Mouse (Mus musculus) neural tube, embryonic 11.5 days (tissue): ENCODE measurements around the gene 1700061G19Rik. TPM values are rescaled to one million over a fixed set of nuclear protein-coding genes. Genes with fewer than 3 reads are reported as not detected.

Source experiments
- ATAC-seq: fragments of 200-750 bp; cut with Nextera tagmentation; 2 replicates; pipeline ENCODE4 v1.8.0; 2017; ENCODE audit warnings: moderate number of reproducible peaks, mild to moderate bottlenecking, moderate TSS enrichment, moderate library complexity; ENCODE audit not compliant: insufficient read depth, low FRiP score, low TSS enrichment
- DNase-seq: peaks from one replicate; pipeline ENCODE4 v3.0.0-alpha.2; 2015; ENCODE audit warnings: low spot score
- H3K27ac ChIP-seq: fragments of 300-500 bp; sonication (generic); 2 replicates; pipeline ENCODE4 v1.5.1; 2014; ENCODE audit warnings: low read depth, mild to moderate bottlenecking, low read length
- H3K27me3 ChIP-seq: fragments of 300-500 bp; sonication (generic); 2 replicates; pipeline ENCODE4 v1.6.1; 2014; ENCODE audit warnings: mild to moderate bottlenecking, low read length, mixed read lengths; ENCODE audit not compliant: control insufficient read depth, insufficient read depth
- H3K36me3 ChIP-seq: fragments of 300-500 bp; sonication (generic); 2 replicates; pipeline ENCODE4 v1.6.1; 2014; ENCODE audit warnings: mild to moderate bottlenecking, low read length, moderate library complexity, mixed read lengths; ENCODE audit not compliant: control insufficient read depth, insufficient read depth
- H3K4me1 ChIP-seq: fragments of 300-500 bp; sonication (generic); 2 replicates; pipeline ENCODE4 v1.6.1; 2014; ENCODE audit warnings: low read length, mixed read lengths; ENCODE audit not compliant: control insufficient read depth, insufficient read depth
- H3K4me2 ChIP-seq: fragments of 300-500 bp; sonication (generic); 2 replicates; pipeline ENCODE4 v1.6.1; 2014; ENCODE audit warnings: low read depth, mild to moderate bottlenecking, moderate library complexity
- H3K4me3 ChIP-seq: fragments of 300-500 bp; sonication (generic); 2 replicates; pipeline ENCODE4 v1.5.1; 2014; ENCODE audit warnings: low read depth, low read length
- H3K9ac ChIP-seq: fragments of 300-500 bp; sonication (generic); 2 replicates; pipeline ENCODE4 v1.6.1; 2014; ENCODE audit warnings: mild to moderate bottlenecking, low read length
- H3K9me3 ChIP-seq: fragments of 300-500 bp; sonication (generic); 2 replicates; pipeline ENCODE4 v1.6.1; 2016; ENCODE audit warnings: low read length; ENCODE audit not compliant: control insufficient read depth
- WGBS: fragments of 180-500 bp; shearing (Covaris S2); extraction: QIAGEN DNeasy Blood & Tissue Kit; methylation state at CpG from one replicate; pipeline ENCODE4 v1.1.7; 2014; 5-methylcytosine and 5-hydroxymethylcytosine counted together
- polyA plus RNA-seq: library from polyadenylated mRNA; unstranded; fragments of >200 nt; fragmentation: Nextera tagmentation; extraction: Ambion mirVana; gene quantifications from 2 replicates; pipeline ENCODE4 v1.2.1, GENCODE M21; 2014

The 1700061G19Rik gene
- polyA plus RNA-seq, 1 experiment from 2014 or later, result 0.25 TPM

DNA sequence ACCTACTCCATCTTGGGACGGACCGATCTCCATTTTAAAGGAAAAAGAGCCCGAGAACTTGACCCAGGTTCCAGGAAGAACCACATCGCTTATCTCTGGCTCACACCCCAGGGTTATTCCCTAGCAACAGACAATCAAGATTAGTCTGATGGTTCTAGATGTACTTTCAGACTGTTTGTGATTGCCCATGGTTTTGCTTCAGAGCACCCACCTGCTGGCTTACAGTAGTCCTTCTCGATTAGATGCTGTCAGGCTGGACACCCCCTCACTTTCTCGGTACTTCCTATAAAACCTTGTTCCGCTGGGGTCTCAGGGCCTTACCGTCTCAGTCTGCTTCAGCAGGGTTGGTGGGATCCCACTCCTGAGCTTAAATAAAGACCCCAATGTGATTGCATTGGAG is 38.9 kb upstream of the 1700061G19Rik start:
- Histone ChIP-seq H3K4me3 (no peak overlapping the region), H3K9ac (no peak overlapping the region), H3K4me1 (no peaks in the 10 kb centered on the region; the same call in 1 of the 2 replicates), H3K27ac (no peak overlapping the region), H3K27me3 (no peaks in the 10 kb centered on the region), H3K36me3 (no peaks in the 10 kb centered on the region), H3K9me3 (no peaks in the 10 kb centered on the region), H3K4me2 (no peak overlapping the region)
- ATAC-seq (no peak), DNase-seq (no peak)
- 90% methylated on average over 8 of the region's 8 CpGs for WGBS

DNA sequence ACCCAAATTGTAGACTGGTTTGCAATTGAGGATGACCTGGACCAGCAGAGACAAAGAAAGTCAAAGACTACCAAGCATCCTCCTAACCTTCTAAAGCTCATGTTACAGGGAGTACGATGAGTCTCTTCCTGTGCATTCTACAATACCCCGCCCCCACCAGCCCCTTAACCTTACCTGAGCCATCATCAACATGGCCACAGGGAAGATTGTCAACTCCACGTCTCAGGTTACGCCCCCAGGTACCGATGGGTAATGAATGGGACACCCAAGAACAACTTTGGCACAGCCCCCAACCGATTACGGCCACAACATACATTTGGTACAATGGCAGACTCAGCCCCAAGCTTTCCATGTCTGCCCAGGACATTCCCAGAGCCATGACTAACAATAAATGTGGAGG is 34.8 kb upstream of the 1700061G19Rik start:
- Histone ChIP-seq H3K4me3 (no peak overlapping the region), H3K27ac (no peak overlapping the region), H3K9me3 (no peaks in the 10 kb centered on the region), H3K4me2 (no peak overlapping the region), H3K27me3 (no peaks in the 10 kb centered on the region), H3K36me3 (no peaks in the 10 kb centered on the region), H3K9ac (no peak overlapping the region), H3K4me1 (no peaks in the 10 kb centered on the region)
- ATAC-seq, result no peak
- WGBS, result 85% methylated on average over 7 of the region's 7 CpGs
- DNase-seq, result no peak

GRCm38 (mm10) chr17:56842173-56842572 is 33.1 kb upstream of the 1700061G19Rik start:
- WGBS, result 81% methylated on average over 5 of the region's 5 CpGs
- Histone ChIP-seq H3K4me1 (no peaks in the 10 kb centered on the region), H3K4me2 (no peak overlapping the region), H3K9ac (no peak overlapping the region), H3K36me3 (no peaks in the 10 kb centered on the region), H3K27me3 (no peaks in the 10 kb centered on the region), H3K9me3 (no peaks in the 10 kb centered on the region), H3K4me3 (no peak overlapping the region), H3K27ac (no peak overlapping the region)
- no peak for DNase-seq
- ATAC-seq, result no peak

- no peak overlapping the region for H3K9ac ChIP-seq
- H3K27ac ChIP-seq, result no peak overlapping the region
- no peak overlapping the region for H3K4me2 ChIP-seq
- H3K4me1 ChIP-seq, result no peaks in the 10 kb centered on the region
- no peaks in the 10 kb centered on the region for H3K36me3 ChIP-seq
- H3K9me3 ChIP-seq, result no peaks in the 10 kb centered on the region
- WGBS, result 90% methylated on average over 5 of the region's 5 CpGs
- H3K4me3 ChIP-seq, result no peak overlapping the region
- no peaks in the 10 kb centered on the region for H3K27me3 ChIP-seq
- ATAC-seq (no peak), DNase-seq (no peak)
These were observed 31.6 kb upstream of the 1700061G19Rik start for GRCm38 (mm10) chr17:56843678-56844077.

GRCm38 (mm10) chr17:56848785-56849184 is 26.5 kb upstream of the 1700061G19Rik start:
- Histone ChIP-seq H3K36me3 (no peaks in the 10 kb centered on the region), H3K4me1 (no peaks in the 10 kb centered on the region), H3K27me3 (no peaks in the 10 kb centered on the region), H3K4me3 (no peak overlapping the region), H3K9me3 (no peaks in the 10 kb centered on the region), H3K27ac (no peak overlapping the region), H3K4me2 (no peak overlapping the region), H3K9ac (no peak overlapping the region)
- WGBS, result 86% methylated on average over 5 of the region's 5 CpGs
- DNase-seq (no peak), ATAC-seq (no peak)

DNA sequence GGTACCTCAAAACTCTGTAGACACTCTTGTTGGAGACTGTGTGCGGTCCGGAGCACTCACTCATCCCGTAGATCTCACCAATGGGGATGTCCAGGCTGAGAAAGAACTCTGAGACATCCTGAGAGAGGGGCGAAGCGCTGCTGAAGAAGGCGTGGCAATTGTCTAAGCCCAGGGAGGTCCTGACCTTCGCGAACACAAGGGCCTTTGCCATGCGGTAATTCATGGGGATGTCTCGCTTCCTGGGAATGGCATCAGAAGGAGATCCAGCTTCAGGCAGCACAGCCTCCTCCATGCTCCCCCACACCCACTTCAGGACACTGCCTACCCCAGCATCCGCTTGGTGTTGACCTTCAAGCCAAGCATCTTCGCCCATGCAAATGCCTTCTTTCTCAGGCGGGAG is 25.6 kb upstream of the 1700061G19Rik start:
- no peak for ATAC-seq
- H3K4me1 ChIP-seq, result no peaks in the 10 kb centered on the region
- 83% methylated on average over 13 of the region's 13 CpGs for WGBS

DNA sequence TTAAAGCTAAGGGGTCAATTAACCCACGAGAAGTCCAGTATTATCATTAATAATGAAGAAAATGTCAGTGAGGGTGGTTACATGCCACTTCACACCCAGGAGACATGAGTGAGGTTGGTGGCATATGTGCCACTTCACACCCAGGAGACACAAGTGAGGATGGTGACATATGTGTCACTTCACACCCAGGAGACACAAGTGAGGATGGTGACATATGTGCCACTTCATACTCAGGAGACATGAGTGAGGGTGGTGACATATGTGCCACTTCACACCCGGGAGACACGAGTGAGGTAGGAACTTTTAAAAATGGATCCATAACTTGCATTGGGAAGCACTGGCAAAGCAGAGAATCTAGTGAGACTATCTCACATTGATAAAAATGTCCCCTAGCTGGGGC is 24.1 kb upstream of the 1700061G19Rik start:
- no peak for ATAC-seq
- DNase-seq, result no peak

More for the DNA sequence above, 25.6 kb upstream of the 1700061G19Rik start:
- Histone ChIP-seq H3K36me3 (no peaks in the 10 kb centered on the region), H3K4me2 (no peak overlapping the region), H3K9ac (no peak overlapping the region), H3K27me3 (no peaks in the 10 kb centered on the region), H3K9me3 (no peaks in the 10 kb centered on the region), H3K27ac (no peak overlapping the region), H3K4me3 (no peak overlapping the region)
- DNase-seq, result no peak

DNA sequence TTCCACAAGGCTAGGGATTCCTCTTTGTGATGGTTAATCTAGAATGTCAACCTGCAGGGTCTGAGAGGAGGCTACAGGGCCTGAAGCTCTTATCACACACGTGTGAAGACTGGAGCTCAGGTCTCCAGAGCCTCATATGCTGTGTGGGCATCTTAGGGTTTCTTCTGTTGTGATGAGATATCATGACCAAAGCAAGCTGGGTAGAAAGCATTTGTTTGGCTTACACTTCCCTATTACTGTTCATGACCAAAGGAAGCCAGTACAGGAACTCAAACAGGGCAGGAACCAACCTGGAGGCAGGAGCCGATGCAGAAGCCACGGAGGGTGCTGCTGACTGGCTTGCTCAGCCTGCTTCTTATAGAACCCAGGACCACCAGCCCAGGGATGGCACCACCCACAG is 19.9 kb upstream of the 1700061G19Rik start:
- ATAC-seq (no peak), DNase-seq (no peak)
- H3K36me3 ChIP-seq, result no peaks in the 10 kb centered on the region
- H3K9ac ChIP-seq, result no peak overlapping the region
- 80% methylated on average over 3 of the region's 3 CpGs for WGBS
- H3K27ac ChIP-seq, result no peak overlapping the region
- H3K4me2 ChIP-seq, result no peak overlapping the region
- H3K9me3 ChIP-seq, result no peaks in the 10 kb centered on the region
- no peak overlapping the region for H3K4me3 ChIP-seq
- H3K27me3 ChIP-seq, result no peaks in the 10 kb centered on the region
- no peaks in the 10 kb centered on the region for H3K4me1 ChIP-seq

More for the DNA sequence above, 24.1 kb upstream of the 1700061G19Rik start:
- no peak overlapping the region for H3K27ac ChIP-seq
- no peak overlapping the region for H3K9ac ChIP-seq
- no peaks in the 10 kb centered on the region for H3K27me3 ChIP-seq
- H3K4me1 ChIP-seq, result no peaks in the 10 kb centered on the region
- 72% methylated on average over 3 of the region's 3 CpGs for WGBS
- H3K4me3 ChIP-seq, result no peak overlapping the region
- H3K4me2 ChIP-seq, result no peak overlapping the region
- H3K36me3 ChIP-seq, result no peaks in the 10 kb centered on the region
- H3K9me3 ChIP-seq, result no peaks in the 10 kb centered on the region

- ATAC-seq (no peak), DNase-seq (peak; percentile 66)
These were observed 17.1 kb upstream of the 1700061G19Rik start for GRCm38 (mm10) chr17:56858216-56858615.

More at GRCm38 (mm10) chr17:56858216-56858615, 17.1 kb upstream of the 1700061G19Rik start:
- no peaks in the 10 kb centered on the region for H3K4me1 ChIP-seq
- 54% methylated on average over 4 of the region's 4 CpGs for WGBS
- no peak overlapping the region for H3K4me2 ChIP-seq
- H3K27me3 ChIP-seq, result no peaks in the 10 kb centered on the region
- H3K9me3 ChIP-seq, result no peaks in the 10 kb centered on the region
- H3K36me3 ChIP-seq, result no peaks in the 10 kb centered on the region
- no peak overlapping the region for H3K9ac ChIP-seq
- H3K27ac ChIP-seq, result no peak overlapping the region
- H3K4me3 ChIP-seq, result no peak overlapping the region
